Mouse (Mus musculus) ES-E14 (cell line): Measurements from ENCODE around the gene Gbp2b.

ENCODE experiments used
- HCFC1 ChIP-seq: IDR thresholded peaks from 2 replicates; pipeline ENCODE4 v1.6.1; 2012; ENCODE audit warnings: low read length, inconsistent platforms, borderline replicate concordance; ENCODE audit not compliant: insufficient read depth
- MAFK ChIP-seq: IDR thresholded peaks from 2 replicates; pipeline ENCODE4 v1.6.1; 2014; ENCODE audit warnings: mild to moderate bottlenecking, low read depth, low read length, inconsistent platforms; ENCODE audit not compliant: insufficient read depth
- ZNF384 ChIP-seq: IDR thresholded peaks from 2 replicates; pipeline ENCODE4 v1.6.1; 2012; ENCODE audit warnings: low read depth, low read length, inconsistent platforms

DNA sequence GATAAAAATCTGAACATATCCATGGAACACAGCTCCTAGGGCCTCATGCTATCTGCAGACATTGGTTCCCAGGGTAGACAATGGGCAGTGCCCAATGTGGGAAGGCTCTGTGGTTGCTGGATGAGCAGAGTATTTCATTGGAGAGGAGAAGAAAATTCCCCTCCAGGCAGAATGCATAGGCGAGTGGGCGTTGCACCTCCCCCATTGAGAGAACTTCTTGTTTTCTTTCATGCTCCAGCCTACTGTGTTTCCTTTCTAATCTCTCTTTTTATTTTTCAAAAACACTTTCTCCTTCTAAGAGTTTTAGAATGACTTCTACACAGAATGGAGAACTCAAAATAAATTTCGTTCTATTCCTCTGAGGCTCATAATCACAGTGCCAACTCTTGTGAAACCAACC lies 24.0 kb downstream of the Gbp2b start:
- TF ChIP-seq ZNF384 (no peak), HCFC1 (no peak), MAFK (no peak)
